Mouse (Mus musculus): ENCODE results near the gene Slc30a5. TPM values are rescaled to one million over a fixed set of nuclear protein-coding genes. Genes with fewer than 3 reads are reported as not detected.

The Slc30a5 gene
- total and polyA plus RNA-seq, 3 experiments, result 13.4 to 21.2 (median 21.0) TPM

DNA sequence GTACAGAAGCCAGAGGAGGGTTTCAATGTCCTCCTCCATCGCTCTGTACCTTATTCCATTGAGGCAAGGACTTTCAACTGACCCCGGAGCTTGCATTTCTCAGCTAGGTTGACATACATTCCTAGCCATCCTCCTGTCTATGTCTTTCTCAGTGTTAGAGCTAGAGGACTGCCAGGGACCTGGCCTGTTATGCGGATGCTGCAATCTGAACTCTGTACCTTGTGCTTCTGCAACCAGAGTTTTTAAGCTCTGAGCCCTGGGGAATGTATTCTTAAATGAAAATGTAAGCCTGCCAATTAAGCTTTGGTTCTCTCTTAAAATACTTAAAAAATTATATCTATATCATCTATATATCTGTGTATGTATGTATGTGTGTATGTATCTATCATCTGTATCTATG, 44.5 kb upstream of the Slc30a5 start:
- no peaks in the 10 kb centered on the region for H3K36me3 ChIP-seq (ENCODE audit: control insufficient read depth, insufficient read depth, low read length)
- no peak overlapping the region for H3K4me3 ChIP-seq
- H3K27me3 ChIP-seq (ENCODE audit: control insufficient read depth, insufficient read depth, low read length), result no peaks in the 10 kb centered on the region
- H3K79me2 ChIP-seq (replicated peaks; ENCODE audit: control insufficient read depth, insufficient read depth, low read length), result no peaks in the 10 kb centered on the region
- no peak overlapping the region for H3K9ac ChIP-seq (ENCODE audit: low read depth, low read length)
- no peaks in the 10 kb centered on the region for H3K4me1 ChIP-seq (ENCODE audit: control insufficient read depth, insufficient read depth, low read length)
- no peak overlapping the region for H3K27ac ChIP-seq
- DNase-seq, result no peak
- TF ChIP-seq CTCF (IDR thresholded peaks at IDR 0.05) (no peak), POLR2A (IDR thresholded peaks at IDR 0.05; ENCODE audit: insufficient read depth, low read depth, low read length) (no peak), EP300 (IDR thresholded peaks at IDR 0.05; ENCODE audit: insufficient read depth, low read depth, low read length) (no peak)
- 93% methylated on average over 3 of the region's 3 CpGs for WGBS
- intact Hi-C loops (cut with DNase I), result no loop called here

DNA sequence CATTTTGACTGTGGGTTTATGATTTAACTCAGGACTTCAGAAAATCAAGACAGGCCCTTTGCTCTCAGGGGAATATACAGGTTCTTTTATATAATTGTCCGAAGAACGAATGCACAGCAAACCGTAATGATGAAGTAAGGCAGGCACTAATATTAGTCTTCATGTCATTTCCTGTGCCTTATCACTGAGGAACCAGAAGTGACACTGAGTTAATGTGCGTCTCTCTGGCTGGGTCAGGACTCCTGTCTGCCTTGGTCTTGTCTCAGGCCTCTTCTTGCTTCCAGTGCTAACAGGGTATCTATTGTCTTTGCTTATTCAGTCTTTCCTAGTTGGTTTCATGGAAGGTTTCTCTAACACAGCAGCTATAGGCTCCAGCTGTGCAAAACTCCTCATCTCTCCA, 41.9 kb upstream of the Slc30a5 start:
- 29% methylated on average over 4 of the region's 4 CpGs for WGBS
- TF ChIP-seq POLR2A (IDR thresholded peaks at IDR 0.05; ENCODE audit: insufficient read depth, low read depth, low read length) (no peak), EP300 (IDR thresholded peaks at IDR 0.05; ENCODE audit: insufficient read depth, low read depth, low read length) (no peak), CTCF (IDR thresholded peaks at IDR 0.05) (no peak)
- no peak overlapping the region for H3K4me3 ChIP-seq
- DNase-seq, result no peak
- no peaks in the 10 kb centered on the region for H3K27me3 ChIP-seq (ENCODE audit: control insufficient read depth, insufficient read depth, low read length)
- intact Hi-C loops (cut with DNase I), result no loop called here
- no peaks in the 10 kb centered on the region for H3K4me1 ChIP-seq (ENCODE audit: control insufficient read depth, insufficient read depth, low read length)
- H3K79me2 ChIP-seq (replicated peaks; ENCODE audit: control insufficient read depth, insufficient read depth, low read length), result no peaks in the 10 kb centered on the region
- H3K9ac ChIP-seq (ENCODE audit: low read depth, low read length), result no peak overlapping the region
- no peaks in the 10 kb centered on the region for H3K36me3 ChIP-seq (ENCODE audit: control insufficient read depth, insufficient read depth, low read length)
- no peak overlapping the region for H3K27ac ChIP-seq

GRCm38 (mm10) chr13:100874588-100874987, 41.4 kb upstream of the Slc30a5 start:
- Histone ChIP-seq H3K9ac (ENCODE audit: low read depth, low read length) (no peak overlapping the region), H3K79me2 (replicated peaks; ENCODE audit: control insufficient read depth, insufficient read depth, low read length) (no peaks in the 10 kb centered on the region), H3K4me3 (no peak overlapping the region), H3K36me3 (ENCODE audit: control insufficient read depth, insufficient read depth, low read length) (no peaks in the 10 kb centered on the region), H3K27ac (no peak overlapping the region), H3K4me1 (ENCODE audit: control insufficient read depth, insufficient read depth, low read length) (no peaks in the 10 kb centered on the region), H3K27me3 (ENCODE audit: control insufficient read depth, insufficient read depth, low read length) (no peaks in the 10 kb centered on the region)
- no peak for DNase-seq
- intact Hi-C loops (cut with DNase I), result no loop called here
- no peak for TF ChIP-seq CTCF (IDR thresholded peaks at IDR 0.05)
- TF ChIP-seq POLR2A (IDR thresholded peaks at IDR 0.05; ENCODE audit: insufficient read depth, low read depth, low read length), result no peak
- no peak for TF ChIP-seq EP300 (IDR thresholded peaks at IDR 0.05; ENCODE audit: insufficient read depth, low read depth, low read length)
- WGBS, result 45% methylated on average over 3 of the region's 3 CpGs

DNA sequence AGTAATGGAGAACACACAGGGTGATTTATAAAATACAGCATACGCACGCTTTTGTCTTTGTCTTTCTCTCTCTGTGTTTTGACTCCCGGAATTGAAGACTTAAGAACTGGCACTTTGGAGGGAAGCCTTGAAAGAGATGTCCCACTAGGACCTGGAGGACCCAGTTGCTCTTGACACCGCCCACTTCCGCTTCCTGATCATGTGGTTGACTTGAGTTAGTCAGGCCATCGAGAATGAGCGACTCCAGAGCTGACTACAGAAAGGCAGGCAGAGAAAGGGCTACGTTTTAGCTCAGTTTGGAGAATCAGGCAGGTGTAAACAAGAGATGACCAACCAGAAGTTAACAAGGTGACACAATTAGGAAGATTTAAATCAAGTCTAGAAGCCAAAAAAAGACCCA, 40.3 kb upstream of the Slc30a5 start:
- intact Hi-C loops (cut with DNase I), result no loop called here

DNA sequence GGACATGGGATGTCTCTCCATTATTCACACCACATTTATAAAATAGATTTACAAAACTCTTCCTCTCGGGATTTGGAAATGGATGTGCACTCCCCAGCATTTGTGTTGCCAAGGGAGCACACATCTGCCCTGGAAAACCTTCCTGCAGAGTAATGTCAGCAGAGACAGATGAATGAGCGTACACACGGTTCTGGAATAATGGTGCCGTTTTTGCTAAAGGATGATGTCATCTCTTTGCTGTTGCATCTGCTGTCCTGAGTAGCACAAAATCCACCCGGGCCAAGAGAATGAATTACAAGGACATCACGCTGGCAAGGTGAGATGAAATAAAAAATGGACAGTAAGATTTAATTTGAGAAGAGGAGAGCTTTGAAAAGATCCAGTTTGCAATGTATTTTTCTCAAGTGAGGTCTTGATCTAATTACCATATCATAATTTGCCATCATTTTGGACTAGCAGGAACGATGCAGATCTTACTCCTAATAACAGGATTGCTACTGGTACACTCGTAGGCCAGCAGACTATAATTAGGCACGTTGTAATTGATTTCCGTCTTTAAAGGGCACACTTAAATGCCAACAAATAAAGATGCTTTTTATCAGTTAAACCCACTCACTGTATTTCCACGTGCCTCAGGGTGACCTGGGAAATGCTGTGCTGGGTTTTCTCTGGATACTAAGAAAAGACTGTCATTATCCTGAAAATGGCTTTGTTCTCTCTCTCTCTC, 38.4 kb upstream of the Slc30a5 start:
- H3K9ac ChIP-seq (ENCODE audit: low read depth, low read length), result no peak overlapping the region
- H3K36me3 ChIP-seq (ENCODE audit: control insufficient read depth, insufficient read depth, low read length), result no peaks in the 10 kb centered on the region
- H3K4me3 ChIP-seq, result no peak overlapping the region
- no peaks in the 10 kb centered on the region for H3K79me2 ChIP-seq (replicated peaks; ENCODE audit: control insufficient read depth, insufficient read depth, low read length)
- no peaks in the 10 kb centered on the region for H3K27me3 ChIP-seq (ENCODE audit: control insufficient read depth, insufficient read depth, low read length)
- no peaks in the 10 kb centered on the region for H3K4me1 ChIP-seq (ENCODE audit: control insufficient read depth, insufficient read depth, low read length)
- TF ChIP-seq CTCF (IDR thresholded peaks at IDR 0.05) (no peak), EP300 (IDR thresholded peaks at IDR 0.05; ENCODE audit: insufficient read depth, low read depth, low read length) (no peak), POLR2A (IDR thresholded peaks at IDR 0.05; ENCODE audit: insufficient read depth, low read depth, low read length) (no peak)
- no peak overlapping the region for H3K27ac ChIP-seq
- WGBS, result 49% methylated on average over 11 of the region's 11 CpGs
- no peak for DNase-seq
- intact Hi-C loops (cut with DNase I), result no loop called here

More for the DNA sequence above, 40.3 kb upstream of the Slc30a5 start:
- Histone ChIP-seq H3K79me2 (replicated peaks; ENCODE audit: control insufficient read depth, insufficient read depth, low read length) (no peaks in the 10 kb centered on the region), H3K27ac (no peak overlapping the region), H3K36me3 (ENCODE audit: control insufficient read depth, insufficient read depth, low read length) (no peaks in the 10 kb centered on the region), H3K4me3 (no peak overlapping the region), H3K4me1 (ENCODE audit: control insufficient read depth, insufficient read depth, low read length) (no peaks in the 10 kb centered on the region), H3K9ac (ENCODE audit: low read depth, low read length) (no peak overlapping the region), H3K27me3 (ENCODE audit: control insufficient read depth, insufficient read depth, low read length) (no peaks in the 10 kb centered on the region)
- TF ChIP-seq POLR2A (IDR thresholded peaks at IDR 0.05; ENCODE audit: insufficient read depth, low read depth, low read length) (no peak), CTCF (IDR thresholded peaks at IDR 0.05) (no peak), EP300 (IDR thresholded peaks at IDR 0.05; ENCODE audit: insufficient read depth, low read depth, low read length) (no peak)
- DNase-seq, result peak in 1 of 2 experiments; percentile 11
- 80% methylated on average over 8 of the region's 8 CpGs for WGBS

DNA sequence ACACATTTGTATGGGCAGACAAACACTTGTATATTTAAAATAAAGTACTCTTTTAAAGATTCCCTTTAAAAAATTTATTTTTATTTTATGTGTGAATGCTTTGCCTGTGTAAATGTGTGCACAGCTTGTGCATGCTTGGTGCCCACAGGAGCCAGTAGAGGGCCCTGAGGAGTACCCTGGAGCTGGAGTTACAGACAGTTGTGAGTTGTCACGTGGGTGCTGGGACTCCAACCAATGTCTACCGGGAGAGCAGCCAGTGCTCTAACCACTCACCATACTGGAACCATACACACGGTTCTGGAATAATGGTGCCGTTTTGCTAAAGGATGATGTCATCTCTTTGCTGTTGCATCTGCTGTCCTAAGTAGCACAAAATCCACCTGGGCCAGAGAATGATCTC, 36.6 kb upstream of the Slc30a5 start:
- H3K9ac ChIP-seq (ENCODE audit: low read depth, low read length), result no peak overlapping the region
- no peak overlapping the region for H3K4me3 ChIP-seq
- peaks cover 2% of the 10 kb centered on the region for H3K4me1 ChIP-seq (ENCODE audit: control insufficient read depth, insufficient read depth, low read length)
- H3K27me3 ChIP-seq (ENCODE audit: control insufficient read depth, insufficient read depth, low read length), result no peaks in the 10 kb centered on the region
- H3K79me2 ChIP-seq (replicated peaks; ENCODE audit: control insufficient read depth, insufficient read depth, low read length), result no peaks in the 10 kb centered on the region
- WGBS, result 70% methylated on average over 4 of the region's 4 CpGs
- no peak for DNase-seq
- no peak overlapping the region for H3K27ac ChIP-seq
- intact Hi-C loops (cut with DNase I), result no loop called here
- TF ChIP-seq POLR2A (IDR thresholded peaks at IDR 0.05; ENCODE audit: insufficient read depth, low read depth, low read length), result no peak
- TF ChIP-seq CTCF (IDR thresholded peaks at IDR 0.05), result no peak
- TF ChIP-seq EP300 (IDR thresholded peaks at IDR 0.05; ENCODE audit: insufficient read depth, low read depth, low read length), result no peak
- no peaks in the 10 kb centered on the region for H3K36me3 ChIP-seq (ENCODE audit: control insufficient read depth, insufficient read depth, low read length)

Data from heart, adult 2 months (tissue).